Mouse (Mus musculus) stomach, postnatal 0 days (tissue): ENCODE measurements around the gene Tubg1. TPM values are rescaled to one million over a fixed set of nuclear protein-coding genes. Genes with fewer than 3 reads are reported as not detected.

Source experiments
- ATAC-seq: fragments of 200-750 bp; cut with Nextera tagmentation; 2 replicates; pipeline ENCODE4 v1.8.0; 2017; ENCODE audit not compliant: low FRiP score, low TSS enrichment
- DNase-seq: peaks from one replicate; pipeline ENCODE4 v3.0.0-alpha.2; 2016; ENCODE audit warnings: low spot score
- H3K27ac ChIP-seq: fragments of 300-500 bp; sonication (generic); replicated peaks from 2 replicates; pipeline ENCODE4 v1.5.1; 2014; ENCODE audit warnings: mild to moderate bottlenecking, control low read depth
- H3K27me3 ChIP-seq: fragments of 300-500 bp; sonication (generic); 2 replicates; pipeline ENCODE4 v1.6.1; 2014; ENCODE audit warnings: low read length; ENCODE audit not compliant: control insufficient read depth, insufficient read depth
- H3K36me3 ChIP-seq: fragments of 300-500 bp; sonication (generic); 2 replicates; pipeline ENCODE4 v1.6.1; 2014; ENCODE audit warnings: low read length, mixed read lengths; ENCODE audit not compliant: control insufficient read depth, insufficient read depth
- H3K4me1 ChIP-seq: fragments of 300-500 bp; sonication (generic); replicated peaks from 2 replicates; pipeline ENCODE4 v1.6.1; 2014; ENCODE audit warnings: antibody characterized with exemption; ENCODE audit not compliant: control insufficient read depth, insufficient read depth
- H3K4me2 ChIP-seq: fragments of 300-500 bp; sonication (generic); replicated peaks from 2 replicates; pipeline ENCODE4 v1.6.1; 2014; ENCODE audit warnings: low read depth, mild to moderate bottlenecking, control low read depth, moderate library complexity
- H3K4me3 ChIP-seq: fragments of 300-500 bp; sonication (generic); 2 replicates; pipeline ENCODE4 v1.5.1; 2014; ENCODE audit warnings: low read depth, low read length, control low read depth
- H3K9ac ChIP-seq: fragments of 300-500 bp; sonication (generic); 2 replicates; pipeline ENCODE4 v1.6.1; 2014; ENCODE audit warnings: mild to moderate bottlenecking, low read length, control low read depth, mixed read lengths
- H3K9me3 ChIP-seq: fragments of 300-500 bp; sonication (generic); 2 replicates; pipeline ENCODE4 v1.6.1; 2016; ENCODE audit warnings: low read length; ENCODE audit not compliant: control insufficient read depth
- CTCF ChIP-seq: IDR thresholded peaks from 2 replicates; pipeline ENCODE4 v1.5.1; 2016; ENCODE audit warnings: antibody characterized with exemption, low read depth, mild to moderate bottlenecking, moderate library complexity
- EP300 ChIP-seq: optimal IDR thresholded peaks from 2 replicates; pipeline ENCODE3; 2016; ENCODE audit warnings: antibody characterized with exemption
- WGBS: fragments of 180-500 bp; shearing (Covaris S2); extraction: QIAGEN DNeasy Blood & Tissue Kit; methylation state at CpG from one replicate; pipeline ENCODE4 v1.1.7; 2014; 5-methylcytosine and 5-hydroxymethylcytosine counted together
- polyA plus RNA-seq: library from polyadenylated mRNA; unstranded; fragments of >200 nt; fragmentation: Nextera tagmentation; extraction: Ambion mirVana; gene quantifications from 2 replicates; pipeline ENCODE4 v1.2.1, GENCODE M21; 2015

Gene Tubg1
- polyA plus RNA-seq, 1 experiment from 2014 or later, result 29.8 TPM

DNA sequence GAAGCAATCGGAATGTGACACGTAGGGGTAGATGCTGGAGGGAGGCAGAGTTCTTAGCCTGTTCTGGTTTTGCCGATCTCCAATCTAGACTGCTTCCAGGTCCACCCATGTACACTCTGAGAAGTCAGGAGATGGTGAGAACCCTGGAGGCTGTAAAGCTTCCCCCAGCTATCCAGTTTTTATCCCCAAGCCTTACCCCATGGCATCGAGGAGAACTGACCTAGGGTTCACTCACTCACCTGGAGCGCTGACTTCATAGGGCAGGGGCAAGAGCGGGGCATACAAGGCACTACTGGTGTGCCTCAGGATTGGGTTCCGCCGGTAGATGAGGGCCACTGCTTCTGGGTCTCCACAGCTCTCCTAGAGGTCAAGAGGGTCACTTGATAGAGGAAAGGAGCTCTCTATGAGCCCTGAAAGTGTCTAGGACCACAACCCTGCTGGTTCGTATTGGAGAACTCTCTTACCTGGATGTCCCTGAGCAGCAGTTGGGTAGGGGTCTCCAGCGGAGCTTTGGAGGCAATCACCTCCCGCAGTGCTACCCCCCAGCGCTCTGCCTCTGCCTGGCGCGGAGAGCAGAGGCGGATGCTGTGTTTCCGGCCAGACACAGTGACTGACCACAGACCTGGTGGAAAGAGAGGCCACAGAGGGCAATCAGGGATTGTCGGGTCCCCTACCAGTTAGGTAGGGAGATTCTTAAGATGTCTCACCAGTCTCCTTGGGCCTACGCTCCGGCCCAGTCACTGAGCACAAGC is 47.6 kb downstream of the Tubg1 start:
- WGBS, result 79% methylated on average over 19 of the region's 19 CpGs
- H3K4me1 ChIP-seq, result peaks cover 3% of the 10 kb centered on the region
- peaks cover 38% of the 10 kb centered on the region for H3K36me3 ChIP-seq
- no peak for ATAC-seq
- H3K27ac ChIP-seq, result 0 out of 2 replicates have a peak overlapping the region, but pooled peaks have one; percentile 8
- H3K27me3 ChIP-seq, result no peaks in the 10 kb centered on the region
- DNase-seq, result no peak
- no peak overlapping the region for H3K4me3 ChIP-seq
- H3K4me2 ChIP-seq, result peak overlapping the region; percentile 80; the same call in 1 of the 2 replicates
- TF ChIP-seq CTCF, result no peak
- no peak for TF ChIP-seq EP300
- H3K9ac ChIP-seq, result peak overlapping the region; percentile 8; the same call in 1 of the 2 replicates
- H3K9me3 ChIP-seq, result no peaks in the 10 kb centered on the region

DNA sequence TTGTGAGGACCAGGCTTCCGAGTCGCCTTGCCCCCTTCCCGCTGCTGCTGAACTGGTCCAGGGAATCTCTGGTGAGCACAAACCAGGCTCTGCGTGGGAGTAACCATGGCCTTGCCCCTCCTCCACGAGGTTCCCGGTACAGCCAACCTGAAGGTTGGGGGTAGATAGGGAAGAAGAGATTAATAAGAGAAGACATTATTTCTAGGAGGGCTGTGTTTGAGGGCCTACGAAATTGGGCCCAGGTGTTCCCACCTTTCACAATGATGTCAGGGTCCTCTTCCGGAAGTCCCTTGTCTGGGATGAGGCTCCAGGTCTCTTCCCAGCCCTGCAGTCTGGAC is 48.2 kb downstream of the Tubg1 start:
- Histone ChIP-seq H3K9ac (peak overlapping the region; percentile 82), H3K4me2 (peak overlapping the region; percentile 80), H3K27ac (no peak overlapping the region), H3K4me3 (0 out of 2 replicates have a peak overlapping the region, but pooled peaks have one; percentile 83), H3K4me1 (peaks cover 4% of the 10 kb centered on the region), H3K27me3 (no peaks in the 10 kb centered on the region), H3K36me3 (peaks cover 37% of the 10 kb centered on the region), H3K9me3 (no peaks in the 10 kb centered on the region)
- no peak for DNase-seq
- WGBS, result 68% methylated on average over 8 of the region's 8 CpGs
- TF ChIP-seq EP300 (no peak), CTCF (no peak)
- no peak for ATAC-seq

DNA sequence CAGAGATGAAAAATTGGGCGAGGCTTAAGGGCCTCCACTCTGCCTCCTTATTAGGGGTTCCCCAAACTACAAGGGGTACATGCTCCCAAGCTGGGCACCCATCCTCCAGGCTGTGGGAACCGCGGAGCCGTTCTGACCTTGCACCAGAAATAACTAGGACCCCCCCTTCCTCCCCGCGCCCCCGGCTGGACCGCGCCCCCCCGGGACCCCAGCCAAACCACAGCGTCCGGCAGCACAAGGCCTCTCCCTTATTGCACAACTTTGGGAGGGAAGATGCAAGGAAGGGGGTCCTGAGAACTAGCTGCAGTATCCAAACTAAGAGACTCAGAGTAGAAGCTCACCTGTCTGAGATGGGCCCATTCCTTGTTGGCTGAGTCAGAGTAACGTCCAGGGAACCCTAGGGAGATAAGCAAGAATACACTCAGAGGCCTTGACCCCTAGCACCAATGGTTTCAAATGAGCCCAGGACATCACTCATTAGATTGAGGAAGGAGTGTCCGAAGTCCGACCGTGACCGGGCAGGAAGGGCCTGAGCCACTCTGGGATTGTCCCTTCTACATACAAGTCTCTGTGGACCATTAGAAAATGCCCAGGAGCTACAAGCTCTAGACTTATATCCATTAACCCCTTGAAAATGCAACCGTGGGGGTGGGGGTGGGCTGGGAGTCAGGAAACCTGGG is 48.7 kb downstream of the Tubg1 start:
- H3K4me2 ChIP-seq, result peak overlapping the region; percentile 80
- TF ChIP-seq CTCF (no peak), EP300 (no peak)
- no peaks in the 10 kb centered on the region for H3K27me3 ChIP-seq
- H3K36me3 ChIP-seq, result peaks cover 32% of the 10 kb centered on the region
- peak overlapping the region; percentile 13; the same call in 1 of the 2 replicates for H3K27ac ChIP-seq
- DNase-seq, result no peak
- H3K9ac ChIP-seq, result peak overlapping the region; percentile 82
- H3K4me3 ChIP-seq, result peak overlapping the region; percentile 83
- WGBS, result 57% methylated on average over 18 of the region's 18 CpGs
- H3K9me3 ChIP-seq, result no peaks in the 10 kb centered on the region
- H3K4me1 ChIP-seq, result peaks cover 9% of the 10 kb centered on the region
- ATAC-seq, result no peak

DNA sequence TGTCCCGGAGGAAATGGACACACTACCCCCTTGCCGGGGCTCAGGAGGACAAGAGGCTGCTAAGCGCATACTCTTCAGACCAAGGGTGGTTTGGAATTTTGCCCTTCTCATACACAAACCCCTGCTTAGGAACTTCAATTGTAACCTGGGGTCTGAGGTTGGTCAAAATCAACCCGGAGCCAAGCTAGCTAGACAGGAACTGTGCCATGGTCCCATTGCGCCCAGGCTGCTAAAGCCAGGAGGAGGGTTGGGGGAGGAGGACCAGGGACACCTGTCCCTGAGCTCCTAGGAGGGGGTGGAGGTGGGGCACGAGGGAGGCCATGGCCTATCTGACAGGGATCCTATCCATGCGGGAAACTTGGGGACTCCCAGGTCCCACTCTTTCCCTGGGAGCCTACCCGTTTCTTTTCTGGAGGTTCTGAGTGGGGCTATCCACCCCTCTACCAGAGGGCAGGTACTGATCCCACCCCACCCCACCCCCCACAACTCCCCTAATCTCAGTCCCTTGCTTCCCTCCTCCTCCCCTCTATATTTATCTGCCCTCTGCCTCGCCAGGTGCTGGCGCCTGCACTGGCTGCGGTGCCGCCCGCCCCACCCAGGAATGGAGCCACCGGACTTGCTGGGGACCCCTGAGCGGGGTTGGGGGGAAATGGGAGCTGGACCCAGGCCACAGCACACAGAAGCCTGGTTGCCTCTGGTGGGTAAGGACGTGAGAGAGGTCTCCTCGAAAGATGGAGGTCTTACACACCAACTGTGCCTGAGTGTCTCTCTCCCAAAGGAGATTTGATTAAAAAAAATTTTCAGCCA is 49.8 kb downstream of the Tubg1 start:
- Histone ChIP-seq H3K4me2 (peak overlapping the region; percentile 80), H3K9ac (peak overlapping the region; percentile 82), H3K4me3 (peak overlapping the region; percentile 83), H3K4me1 (peaks cover 15% of the 10 kb centered on the region), H3K27me3 (no peaks in the 10 kb centered on the region), H3K27ac (peak overlapping the region; percentile 94), H3K36me3 (peaks cover 23% of the 10 kb centered on the region), H3K9me3 (no peaks in the 10 kb centered on the region)
- DNase-seq (peak; percentile 40), ATAC-seq (no peak)
- TF ChIP-seq EP300 (no peak), CTCF (no peak)
- 14% methylated on average over 17 of the region's 17 CpGs for WGBS

DNA sequence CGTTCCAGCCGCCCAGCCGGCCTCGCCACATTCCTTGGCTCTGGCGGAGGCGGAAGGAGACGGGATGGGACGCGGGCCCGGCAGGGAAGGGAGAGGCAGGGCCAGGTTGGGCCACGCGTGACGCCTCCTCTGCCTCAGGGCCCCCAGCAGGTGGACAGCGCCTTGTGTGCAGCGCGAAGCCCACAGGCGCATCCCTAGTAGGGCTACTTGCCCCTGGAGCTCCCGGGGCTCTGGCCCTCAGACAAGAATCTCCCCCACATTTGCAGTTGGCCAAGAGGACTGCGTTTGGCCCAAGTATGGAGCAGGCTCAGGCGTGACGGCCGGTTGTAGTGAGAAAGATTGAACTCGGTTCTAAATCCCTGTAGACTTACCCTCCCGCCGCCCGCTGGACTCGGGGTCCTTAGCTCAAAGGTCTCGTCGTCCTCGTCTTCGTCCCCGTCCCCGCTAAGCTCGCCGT is 50.6 kb downstream of the Tubg1 start, which contains the start of gene Cntnap1:
Gene Cntnap1, plus strand, starts transcription at position 170 of the 457 bp plus-strand sequence.
- no peaks in the 10 kb centered on the region for H3K27me3 ChIP-seq

More for the DNA sequence above, 50.6 kb downstream of the Tubg1 start, which contains the start of gene Cntnap1:
- peak within 1 kb of the TSS; percentile 94 for H3K27ac ChIP-seq
- H3K36me3 ChIP-seq, result peaks cover 20% of the 10 kb centered on the region
- H3K9me3 ChIP-seq, result no peaks in the 10 kb centered on the region
- peak within 1 kb of the TSS; percentile 80 for H3K4me2 ChIP-seq
- ATAC-seq (0 out of 2 replicates have a peak, but pooled peaks have one; percentile 21), DNase-seq (peak; percentile 87)
- H3K4me3 ChIP-seq, result peak within 1 kb of the TSS; percentile 83
- H3K9ac ChIP-seq, result peak within 1 kb of the TSS; percentile 82
- under 1% methylated on average over 35 of the region's 35 CpGs for WGBS
- peaks cover 19% of the 10 kb centered on the region for H3K4me1 ChIP-seq
- TF ChIP-seq CTCF (peak; percentile 36; the same call in 1 of the 2 replicates), EP300 (no peak)
